Mouse (Mus musculus): ENCODE data around the gene Hnrnpd.

GRCm38 (mm10) chr5:100000500-100000899 lies 21.8 kb upstream of the Hnrnpd start:
- TF ChIP-seq CTCF (IDR thresholded peaks at IDR 0.05; ENCODE audit: low read depth, low read length) (no peak), TAL1 (conservative IDR thresholded peaks at IDR 0.05; ENCODE audit: low read depth, low read length) (no peak), GATA1 (IDR thresholded peaks at IDR 0.05; ENCODE audit: borderline replicate concordance, low read length) (no peak), POLR2AphosphoS5 (IDR thresholded peaks at IDR 0.05; ENCODE audit: insufficient replicate concordance, low read depth, low read length) (no peak), GATA2 (IDR thresholded peaks at IDR 0.05; ENCODE audit: borderline replicate concordance, low read depth, low read length) (no peak)

All from G1E (cell line).